Mouse (Mus musculus): ENCODE results near the gene Cdc42ep2.
A peak's percentile ranks its signal among the peaks of the same experiment; 100 is the strongest.

Cdc42ep2 gene

DNA sequence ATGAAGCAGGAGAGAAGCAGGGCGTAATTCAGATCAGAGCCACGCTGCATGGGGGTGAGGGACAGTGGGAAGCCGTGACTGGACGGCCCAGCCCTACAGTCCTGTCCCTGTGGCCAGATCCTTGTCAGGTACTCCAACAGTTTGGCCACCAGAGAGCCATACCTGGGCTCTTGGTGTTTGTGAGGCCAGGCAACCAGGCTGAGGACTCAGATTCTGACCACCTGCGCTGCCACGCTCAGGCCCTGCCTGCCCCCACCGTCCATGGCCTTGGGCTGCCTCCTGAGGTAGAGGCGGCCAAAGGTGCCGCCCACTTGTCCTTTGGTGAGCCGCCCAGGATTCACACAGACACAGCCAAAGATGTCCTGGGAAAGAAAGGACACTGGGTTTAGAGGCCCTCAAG is 16.0 kb upstream of the Cdc42ep2 start:
- DNase-seq: no peak

DNA sequence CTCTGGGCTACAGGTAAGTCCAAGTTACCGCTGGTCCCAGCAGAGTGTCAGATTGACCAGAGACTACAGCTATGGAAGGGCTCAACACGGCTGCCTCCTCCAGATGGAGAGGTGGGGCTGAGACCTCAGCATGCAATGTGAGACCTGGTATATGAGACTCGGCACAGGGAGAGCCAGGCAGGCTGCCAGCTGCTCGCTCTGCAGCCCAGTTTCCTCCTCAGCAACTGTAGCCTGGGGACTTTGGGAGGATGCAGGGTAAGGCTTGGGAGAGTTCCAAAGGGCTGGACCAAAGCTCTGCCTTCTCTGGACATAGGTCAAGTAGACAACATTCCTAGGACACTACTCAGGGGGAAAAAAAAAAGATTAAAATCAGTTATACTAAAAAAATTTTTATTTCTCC is 15.6 kb upstream of the Cdc42ep2 start:
- DNase-seq: peak; percentile 76 to 88

DNA sequence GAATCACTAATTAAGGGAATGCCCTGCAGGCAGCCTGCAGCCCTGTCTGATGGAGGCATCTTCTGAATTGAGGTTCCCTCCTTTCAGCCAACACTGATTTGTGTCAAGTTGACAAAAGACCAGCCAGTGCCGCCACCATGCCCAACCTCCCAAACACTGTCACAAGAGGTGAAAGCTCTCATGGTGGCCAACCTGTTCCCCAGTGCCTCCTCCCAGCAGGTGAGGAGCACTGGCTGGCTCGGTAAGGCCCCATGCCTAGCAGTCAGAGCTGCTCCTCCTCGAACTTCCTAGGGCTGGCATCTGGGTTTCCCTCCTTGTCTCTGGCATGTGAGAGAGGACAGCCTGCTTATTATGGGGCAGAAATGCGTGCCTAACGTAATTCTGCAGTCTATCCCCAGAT is 15.1 kb upstream of the Cdc42ep2 start:
- DNase-seq: no peak

DNA sequence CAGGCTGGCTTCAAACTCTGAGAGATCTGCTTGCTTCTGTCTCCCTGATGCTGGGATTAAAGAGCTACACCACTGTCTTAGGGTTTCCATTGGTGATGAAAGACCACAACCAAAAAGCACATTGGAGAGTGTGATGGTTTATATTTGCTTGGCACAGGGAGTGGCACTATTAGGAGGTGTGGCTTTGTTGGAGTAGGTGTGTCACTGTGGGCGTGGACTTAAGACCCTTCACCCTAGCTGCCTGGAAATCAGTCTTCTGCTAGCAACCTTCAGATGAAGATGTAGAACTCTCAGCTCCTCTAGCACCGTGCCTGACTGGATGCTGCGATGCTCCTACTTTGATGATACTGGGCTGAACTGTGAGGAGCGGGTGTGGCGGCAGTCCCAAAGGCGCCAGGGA is 13.9 kb upstream of the Cdc42ep2 start:
- no peak for DNase-seq

DNA sequence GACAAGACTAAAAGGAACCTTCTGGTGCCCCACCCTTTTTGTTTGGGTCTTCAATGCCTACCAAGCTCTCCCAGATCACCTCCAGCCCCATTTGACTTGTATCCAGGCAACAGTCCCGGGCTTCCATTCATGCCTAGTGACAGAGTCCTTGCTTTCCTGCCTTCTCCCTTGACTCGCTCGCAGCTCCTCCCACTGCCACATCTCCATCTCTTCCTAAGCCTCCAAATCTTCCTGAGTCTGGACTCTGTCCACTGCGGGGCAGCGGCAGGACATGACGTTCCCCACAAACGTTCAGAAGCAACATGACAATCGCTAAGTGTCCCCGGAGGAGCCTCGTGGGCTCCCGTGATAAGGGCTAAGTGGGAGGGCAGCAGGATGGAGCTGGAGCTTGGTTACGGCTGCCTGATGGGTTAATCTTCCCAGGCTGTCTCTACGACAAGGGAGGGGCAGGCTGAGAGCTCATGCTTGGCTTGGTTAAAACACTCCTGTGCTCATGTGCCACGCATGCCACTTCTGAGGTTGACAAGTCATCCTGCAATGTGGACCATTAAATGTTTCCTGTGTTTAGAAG is 13.3 kb upstream of the Cdc42ep2 start:
- DNase-seq: peak in 1 of 2 experiments; percentile 58

DNA sequence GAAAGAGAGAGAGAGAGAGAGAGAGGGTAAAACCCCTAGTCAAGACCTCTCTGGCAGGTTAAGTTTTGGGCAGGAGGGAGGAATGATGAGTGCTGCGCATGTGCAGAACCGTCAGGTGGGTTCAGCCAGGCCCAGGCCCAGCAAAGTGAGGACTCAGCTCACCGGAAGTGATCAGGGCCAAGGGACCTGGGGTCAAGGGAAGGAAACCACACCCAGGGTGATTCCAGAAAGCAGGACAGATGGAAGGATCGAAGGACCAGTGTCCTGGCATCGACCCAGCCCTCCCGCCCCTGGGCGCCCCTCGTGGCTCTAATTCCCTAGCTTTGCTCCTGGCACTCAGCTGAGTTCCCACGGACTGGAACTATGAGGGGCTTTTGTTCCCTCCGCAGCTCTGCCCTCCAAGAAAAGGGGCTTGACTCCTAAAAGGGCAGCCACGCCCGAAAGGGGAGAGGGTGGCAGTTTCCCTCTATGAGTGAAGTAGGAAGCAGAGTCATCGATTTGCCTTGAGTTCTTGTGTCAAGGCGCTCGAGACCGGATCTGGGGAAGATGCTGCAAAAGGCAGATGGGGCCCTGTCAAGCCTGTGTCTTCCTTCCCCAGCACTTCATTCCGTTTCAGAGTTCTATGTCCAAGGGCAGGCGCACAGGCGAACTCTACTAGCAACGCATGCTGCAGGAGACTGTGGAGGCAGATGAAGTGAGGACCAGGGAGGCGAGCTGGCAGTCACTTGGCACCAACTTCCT is 12.6 kb upstream of the Cdc42ep2 start:
- DNase-seq: peak in 1 of 2 experiments; percentile 84

DNA sequence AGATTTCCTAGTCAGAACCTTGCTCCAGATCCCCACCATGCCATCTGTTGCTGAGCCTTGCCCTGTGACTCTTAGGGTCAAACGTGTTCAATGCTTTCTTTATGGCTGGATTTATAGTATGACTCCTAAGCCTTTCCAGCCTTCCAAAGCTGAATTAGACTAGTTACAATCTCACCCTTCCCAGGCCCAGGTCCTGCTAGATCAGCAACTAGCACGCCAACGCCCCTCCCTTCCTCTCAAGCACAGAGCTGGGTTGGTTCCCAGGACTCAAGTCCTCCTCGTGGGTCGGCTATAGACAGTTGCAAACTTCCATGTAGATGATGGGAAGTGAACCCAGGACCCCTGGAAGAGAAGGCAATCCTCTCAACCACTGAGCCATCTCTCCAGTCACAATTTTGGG is 11.1 kb upstream of the Cdc42ep2 start:
- DNase-seq: peak; percentile 43 to 66

DNA sequence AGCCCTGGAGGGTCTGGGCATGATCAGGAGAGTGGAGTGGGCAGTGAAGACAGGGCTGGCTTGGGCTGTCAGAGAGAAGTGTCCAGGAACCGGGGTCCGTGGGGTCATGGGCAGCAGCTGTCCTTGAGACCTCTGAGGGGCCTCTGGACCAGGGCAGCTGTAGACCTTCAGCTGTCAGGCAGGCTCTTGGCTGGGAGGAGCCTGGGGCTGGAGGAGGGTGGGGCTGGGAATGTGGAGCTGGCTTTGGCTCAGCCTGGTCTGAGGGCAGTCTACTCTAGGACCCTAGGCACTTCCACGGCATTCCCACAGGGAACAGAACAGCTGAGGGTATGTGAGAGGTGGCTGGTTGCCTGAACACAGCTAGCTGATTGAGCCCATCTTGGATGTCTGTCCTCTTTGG is 10.7 kb upstream of the Cdc42ep2 start:
- peak; percentile 81 to 91 for DNase-seq

DNA sequence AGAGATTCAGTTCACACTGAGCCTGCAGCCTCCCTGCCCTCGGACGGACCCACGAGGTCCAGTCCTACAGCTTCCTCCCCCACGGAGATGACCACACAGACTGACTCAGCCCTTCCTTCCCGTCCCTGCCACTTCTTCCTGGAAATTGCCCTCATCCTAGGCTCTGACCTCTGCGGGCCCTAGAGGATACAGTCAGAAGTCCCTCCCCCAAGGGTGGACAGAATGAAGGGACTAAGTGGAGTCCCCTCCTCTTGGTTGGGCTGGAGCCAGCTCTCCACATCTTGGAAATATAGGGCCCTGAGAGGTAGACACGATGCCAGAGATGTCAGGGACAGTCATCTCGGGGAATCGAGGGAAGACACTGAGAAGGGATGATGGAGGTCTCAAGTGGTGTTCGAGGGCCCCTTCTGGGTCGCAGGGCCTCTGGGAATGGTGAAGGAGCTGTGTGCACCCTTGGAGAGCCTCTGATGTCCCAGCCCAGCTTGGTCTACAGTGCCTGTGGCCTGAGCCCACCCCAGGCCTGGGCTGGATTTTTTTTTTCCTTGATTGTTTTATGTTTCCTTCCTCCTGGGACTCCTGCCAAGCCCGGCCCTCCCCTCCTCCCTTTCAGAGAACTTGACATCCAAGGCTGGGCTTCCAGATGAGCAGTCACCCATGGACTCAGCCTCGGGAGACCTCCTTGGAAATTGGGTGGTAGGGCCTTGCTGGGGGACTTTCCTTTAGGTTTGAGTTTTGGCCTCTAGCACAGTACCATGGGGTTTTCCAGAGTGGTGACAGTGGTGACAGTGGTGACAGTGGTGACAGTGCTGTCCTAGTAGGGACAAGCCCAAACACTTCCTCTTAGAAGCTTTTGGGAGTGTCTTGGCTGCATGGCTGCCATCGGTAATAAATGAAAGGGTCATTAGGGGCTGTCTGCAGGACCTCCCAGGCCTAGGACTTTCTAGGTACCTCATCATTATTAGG is 5.3 kb upstream of the Cdc42ep2 start:
- DNase-seq: peak; percentile 86 to 90

DNA sequence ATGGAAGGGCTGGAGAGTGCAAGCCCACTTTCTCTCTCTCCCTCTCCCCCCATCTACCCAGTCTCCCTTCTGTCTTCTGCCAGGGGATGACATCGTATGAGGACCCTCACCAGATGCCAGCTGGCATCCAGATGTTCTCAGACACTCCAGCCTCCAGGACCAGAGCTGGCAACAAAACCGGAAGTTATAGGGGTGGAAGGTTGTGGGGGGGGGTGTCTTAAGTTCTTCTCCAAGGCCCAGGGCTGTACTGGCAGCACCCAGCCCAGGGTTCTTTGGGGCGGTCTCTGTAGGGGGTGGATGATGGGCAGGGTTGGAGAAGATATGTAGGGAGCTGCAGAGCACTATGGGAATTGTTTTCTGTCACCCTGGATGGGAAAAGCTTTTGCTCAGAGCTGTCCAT is 3.9 kb upstream of the Cdc42ep2 start:
- DNase-seq: no peak

DNA sequence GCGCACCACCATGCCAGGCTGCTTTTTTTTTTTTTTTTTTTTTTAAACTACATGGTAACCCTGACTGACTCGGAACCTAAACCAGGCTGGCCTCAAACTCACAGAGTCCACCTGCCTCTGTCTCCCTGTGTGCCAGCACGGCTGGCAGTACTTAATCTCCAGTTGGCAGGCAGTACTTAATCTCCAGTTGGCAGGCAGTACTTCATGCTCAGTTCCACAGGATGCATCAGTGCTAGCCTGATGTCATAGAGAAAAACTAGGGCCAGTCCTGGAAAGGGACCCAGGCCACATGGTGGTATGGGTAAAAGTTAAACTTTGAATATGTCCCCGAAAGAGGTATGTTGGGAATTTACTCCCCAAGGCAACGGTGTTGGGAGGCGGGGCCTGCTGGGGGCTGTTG is 3.5 kb upstream of the Cdc42ep2 start:
- DNase-seq: no peak

DNA sequence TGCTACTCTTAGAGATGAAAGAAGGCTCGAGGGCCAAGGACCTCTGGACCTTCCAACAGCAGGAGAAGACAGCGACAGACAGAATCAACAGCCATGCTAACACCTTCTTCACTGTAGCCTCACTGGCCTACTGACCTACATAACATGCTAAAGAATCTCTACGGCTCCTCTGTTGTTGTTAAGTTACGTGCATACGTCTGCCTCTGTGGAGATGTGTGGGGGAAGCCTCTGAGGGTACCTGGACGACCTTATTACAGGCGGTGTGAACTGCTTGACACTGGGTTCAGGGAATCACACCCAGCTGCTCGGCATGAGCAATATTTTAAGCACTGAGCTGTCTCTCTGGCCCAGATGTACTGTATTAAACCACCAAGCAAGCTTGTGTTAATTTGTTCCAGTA is 2.9 kb upstream of the Cdc42ep2 start:
- DNase-seq: no peak

DNA sequence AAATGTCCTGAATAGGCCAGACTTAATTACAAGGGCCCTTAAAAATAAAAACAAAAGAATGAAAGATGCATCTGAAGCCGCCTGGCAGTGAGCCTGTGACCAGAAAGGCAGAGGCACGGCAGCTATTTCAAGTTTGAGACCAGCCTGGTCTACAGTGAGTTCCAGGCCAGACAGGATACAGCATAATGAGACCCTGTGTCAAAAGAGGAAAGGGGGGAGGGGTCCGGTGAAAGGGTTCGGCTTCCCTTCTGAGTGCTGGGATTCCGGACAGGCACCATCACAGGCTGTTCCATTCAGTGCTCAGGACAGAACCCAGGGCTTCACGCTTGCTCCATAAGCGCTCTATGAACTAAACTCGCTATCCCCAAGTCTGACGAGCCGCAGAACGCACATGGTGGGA is 2.4 kb upstream of the Cdc42ep2 start:
- peak in 1 of 2 experiments; percentile 17 for DNase-seq

DNA sequence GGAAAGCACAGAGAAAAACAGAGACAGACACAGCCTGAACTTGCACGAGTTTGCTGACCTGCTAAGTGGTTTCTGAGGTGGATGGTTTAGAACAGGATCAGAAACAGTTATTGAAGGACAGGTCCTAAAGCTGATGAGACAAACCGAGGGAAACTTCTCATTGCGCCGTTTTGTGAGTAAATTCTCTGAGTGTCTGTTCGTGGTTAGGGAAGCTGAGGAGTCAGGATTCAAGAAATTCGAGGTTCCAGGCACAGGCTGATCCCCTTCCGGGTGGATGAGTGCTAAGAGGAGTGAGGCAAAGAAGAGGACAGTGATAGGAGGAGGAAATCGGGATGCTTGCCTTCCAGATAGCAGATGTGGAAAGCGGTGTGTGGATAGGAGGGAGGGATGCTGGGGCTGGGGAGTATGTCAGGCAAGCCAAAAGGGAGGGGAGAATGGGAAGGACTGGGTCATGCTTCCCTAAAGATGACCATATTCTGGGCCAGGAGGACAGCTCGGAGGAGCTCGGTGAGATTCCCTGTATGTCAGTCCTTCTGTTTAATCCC is 767 bp upstream of the Cdc42ep2 start:
- no peak for DNase-seq

DNA sequence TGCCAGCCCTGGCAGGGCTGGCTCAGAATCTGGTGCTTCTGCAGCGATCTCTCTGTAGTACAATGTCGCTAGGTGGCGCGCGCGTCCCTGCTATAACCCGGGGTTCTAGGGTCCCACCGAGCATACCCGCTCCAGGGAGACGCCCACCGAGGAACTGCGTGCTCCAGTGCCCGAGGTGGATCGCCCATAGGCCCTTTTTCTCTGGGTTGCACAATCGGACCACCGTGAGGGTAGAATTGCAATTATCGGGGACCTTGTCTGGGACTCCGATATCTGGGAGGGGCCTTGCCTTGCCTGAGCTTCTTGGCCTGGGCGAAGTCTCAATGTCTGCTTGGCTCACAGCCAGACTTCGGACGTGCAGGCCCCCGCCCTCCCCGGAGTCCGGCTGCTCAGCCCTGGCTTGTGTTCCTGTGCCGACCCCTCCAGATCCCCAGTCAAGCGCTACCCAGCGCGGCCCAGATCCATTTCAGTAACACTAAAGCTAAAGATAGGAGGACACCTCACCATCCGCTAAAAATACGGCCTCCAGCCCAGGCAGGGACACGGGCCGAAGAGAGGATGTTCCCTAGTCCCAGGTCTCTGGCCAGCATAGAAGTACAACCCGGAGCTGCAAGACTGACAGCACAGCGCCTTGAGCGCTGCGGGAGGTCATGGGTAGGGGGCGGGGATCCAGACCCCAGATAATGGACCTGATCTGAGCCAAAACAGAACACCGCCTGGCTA is 465 bp downstream of the Cdc42ep2 start:
- DNase-seq: peak; percentile 92 to 93

DNA sequence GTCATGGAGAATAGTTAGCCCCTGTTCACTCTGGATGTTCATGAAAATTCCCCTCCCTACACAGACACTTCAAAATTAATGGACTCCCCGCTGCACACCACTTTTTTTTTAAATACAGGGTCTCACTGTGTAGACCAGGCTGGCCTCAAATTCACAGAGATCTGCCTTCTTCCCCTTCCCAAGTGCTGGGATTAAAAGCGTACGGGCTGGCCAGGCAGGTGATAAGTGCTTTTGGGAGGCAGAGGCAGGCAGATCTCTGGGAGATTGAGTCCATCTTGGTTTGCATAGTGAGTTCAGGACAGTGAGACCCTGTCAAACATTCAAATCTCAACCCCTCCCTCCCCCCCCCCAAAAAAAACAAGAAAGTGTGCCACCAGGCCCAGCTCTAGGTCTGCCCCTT is 1.7 kb downstream of the Cdc42ep2 start:
- DNase-seq: no peak

DNA sequence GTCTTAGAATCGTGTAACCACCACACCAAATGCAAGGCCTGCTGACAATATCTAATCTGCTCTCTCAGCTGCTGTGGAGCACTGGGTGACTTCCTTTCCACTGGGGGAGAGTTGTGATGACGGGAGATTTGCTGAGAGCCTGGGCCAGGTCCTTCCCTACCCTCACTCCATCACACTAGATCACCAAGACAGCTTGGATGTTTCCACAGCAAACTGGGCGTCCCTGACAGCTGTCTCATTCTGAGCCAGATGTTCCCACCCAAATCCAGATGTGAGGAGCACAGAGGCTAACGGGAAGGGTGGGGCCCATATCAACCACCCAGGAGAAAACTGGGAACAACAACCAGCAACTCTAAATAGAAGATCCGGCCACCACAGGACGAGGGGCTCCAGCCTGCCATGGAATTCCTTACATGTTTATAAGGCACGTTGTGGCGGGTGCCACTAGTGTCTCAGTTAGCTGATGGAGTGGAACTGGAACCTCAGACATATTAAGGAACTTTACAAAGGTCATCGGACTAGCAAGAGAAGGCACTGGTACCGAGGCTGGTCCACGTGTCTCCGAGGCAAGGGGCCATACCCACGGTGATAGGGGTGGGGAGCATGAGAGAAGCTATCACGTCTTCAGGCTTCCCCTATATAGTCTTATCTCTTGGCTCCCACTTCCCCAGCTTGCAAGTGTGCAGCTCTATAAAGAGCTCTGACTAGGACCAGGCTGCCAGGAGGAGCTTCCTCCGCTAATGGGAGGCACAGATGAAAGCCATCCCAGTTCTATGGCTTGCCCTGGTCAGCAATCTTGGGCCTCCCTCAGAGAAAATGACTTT is 2.3 kb downstream of the Cdc42ep2 start:
- DNase-seq: peak; percentile 22 to 62

DNA sequence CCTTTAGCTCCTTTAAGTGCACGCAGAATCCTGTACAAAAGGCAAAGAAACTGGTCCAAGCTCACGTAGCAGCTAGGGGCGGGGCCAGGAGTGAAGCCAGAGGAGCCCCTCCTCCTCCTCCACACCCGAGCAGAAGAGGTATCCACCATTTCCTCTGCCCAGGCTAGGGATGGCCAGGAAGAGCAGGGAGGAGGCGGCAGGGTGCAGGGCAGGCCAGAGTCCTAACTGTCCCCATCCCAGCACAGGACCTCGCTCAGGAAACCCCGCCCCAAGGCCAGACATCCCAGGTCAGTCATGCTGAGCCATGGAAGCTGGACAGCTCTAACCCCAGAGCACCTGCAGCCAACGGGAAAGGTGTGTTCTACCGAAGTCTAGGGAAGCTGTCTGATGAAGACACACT is 2.9 kb downstream of the Cdc42ep2 start:
- DNase-seq: peak; percentile 23 to 60

DNA sequence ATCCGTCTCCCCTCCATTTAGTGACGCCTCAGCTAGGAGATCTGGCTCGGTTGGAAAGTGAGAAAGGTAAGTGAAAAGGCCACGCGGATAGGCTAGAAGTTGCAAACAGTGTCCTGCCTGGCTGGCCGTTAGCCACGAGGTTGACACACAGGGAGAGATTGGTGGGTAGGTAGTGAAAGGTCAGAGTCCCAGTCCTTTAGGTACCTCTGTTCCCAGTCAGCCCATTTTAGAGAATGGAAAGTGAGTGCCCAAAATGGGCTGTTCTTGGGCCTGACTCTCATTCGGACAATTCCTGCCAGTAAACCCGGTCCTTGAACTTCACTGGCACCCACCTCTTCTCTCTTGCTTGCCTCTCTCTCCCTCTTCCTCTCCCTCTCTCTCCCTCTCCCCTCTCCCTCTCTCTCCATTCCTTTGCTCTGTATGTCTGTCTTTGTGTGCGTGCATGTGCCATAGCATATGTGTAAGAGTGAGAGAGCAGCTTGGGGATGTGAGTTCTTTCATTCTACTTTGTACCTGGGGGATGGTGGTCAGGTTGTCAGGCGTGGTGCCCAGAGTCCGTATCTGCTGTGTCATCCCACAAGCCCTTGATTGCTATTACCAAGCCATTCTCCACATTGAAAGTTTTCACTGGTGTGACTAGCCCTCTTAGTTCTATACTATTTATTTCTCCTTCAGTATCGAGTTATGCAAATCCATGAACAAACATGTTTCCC is 11.5 kb downstream of the Cdc42ep2 start, which contains the start of gene Dpf2:
Dpf2 (minus strand) TSS at position 4 of the 713 bp plus-strand sequence.
- DNase-seq: no peak

DNA sequence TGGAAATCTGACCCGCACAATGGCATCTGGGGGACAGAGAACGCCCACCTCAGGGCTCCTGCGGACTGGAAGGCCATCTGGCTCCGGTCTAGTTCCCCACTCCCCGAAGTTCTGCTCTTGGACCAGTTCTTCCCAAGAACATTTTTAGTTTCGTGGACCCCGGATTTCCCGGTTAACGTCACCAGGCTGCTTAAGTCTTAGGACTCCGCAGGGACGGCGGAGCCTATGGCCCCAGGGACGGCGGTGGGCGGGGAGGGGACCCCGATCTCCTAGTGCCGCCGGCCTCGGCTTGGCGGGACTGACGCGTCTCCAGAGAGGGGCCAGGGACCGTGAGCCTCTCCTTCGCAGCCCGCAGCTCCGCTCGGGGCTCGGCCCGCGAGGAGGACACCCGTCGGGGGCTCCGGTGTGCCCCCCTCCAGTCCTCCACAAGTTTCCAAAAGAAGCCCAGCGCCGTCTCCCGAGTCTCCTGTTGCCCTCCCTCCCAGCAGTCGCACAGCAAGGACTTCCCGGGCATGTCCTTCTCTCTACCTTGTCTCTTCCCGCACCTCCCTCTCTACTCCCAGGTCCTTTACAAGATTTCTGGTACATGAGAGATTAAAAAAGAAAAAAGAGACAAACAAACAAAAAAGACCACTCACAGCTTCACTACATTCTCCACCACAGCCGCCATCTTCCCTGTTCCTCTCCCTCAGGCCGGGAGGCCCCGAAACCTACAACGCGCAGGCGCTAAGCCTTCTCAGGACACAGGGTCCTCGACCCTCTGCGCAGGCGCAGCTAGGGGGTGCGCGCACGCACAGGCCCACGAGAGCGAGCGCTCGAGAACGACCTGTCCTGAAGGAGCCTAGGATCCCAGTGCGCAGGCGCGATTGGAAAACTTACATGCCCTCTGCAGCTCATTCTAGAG is 12.3 kb downstream of the Cdc42ep2 start:
- DNase-seq: peak; percentile 99

All from lung, postnatal 4 days (tissue).